Mouse (Mus musculus): ENCODE results near the gene Ucp2.

DNA sequence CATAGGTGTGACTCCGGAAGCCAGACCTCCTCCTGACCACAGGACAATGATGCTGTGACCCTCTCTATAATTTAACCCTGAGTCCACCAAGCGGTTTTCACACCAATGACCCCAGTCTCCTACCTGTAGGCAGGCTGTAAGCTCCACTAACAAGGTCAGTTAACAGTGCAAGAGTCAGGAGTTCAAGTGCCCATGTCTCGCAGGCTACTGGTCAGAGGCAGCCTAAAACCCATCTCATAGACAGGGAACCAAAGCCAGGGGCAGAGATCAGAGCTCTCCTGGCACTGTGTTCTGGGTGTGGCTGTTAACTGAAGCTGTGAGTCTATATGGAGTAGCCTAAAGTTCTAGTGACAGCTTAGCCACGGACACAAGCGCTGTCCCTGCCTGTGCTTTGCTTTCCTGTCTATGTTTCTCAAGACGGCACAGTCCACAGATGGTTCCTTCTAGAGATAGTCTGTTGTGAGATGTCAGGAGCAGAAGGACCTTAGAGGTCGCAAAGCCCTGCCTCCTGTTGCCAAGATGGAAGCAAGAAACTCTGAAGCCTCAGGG, 9.3 kb downstream of the Ucp2 start:
- TF ChIP-seq CTCF (IDR thresholded peaks at IDR 0.05; ENCODE audit: low read depth, low read length) (no peak), GATA1 (IDR thresholded peaks at IDR 0.05; ENCODE audit: borderline replicate concordance, low read length) (no peak), GATA2 (IDR thresholded peaks at IDR 0.05; ENCODE audit: borderline replicate concordance, low read depth, low read length) (no peak)
